Mouse (Mus musculus): ENCODE results near the gene Maml3.

GRCm38 (mm10) chr3:51875629-51876028 lies 229.2 kb downstream of the Maml3 start:
- TF ChIP-seq CTCF (IDR thresholded peaks at IDR 0.05; ENCODE audit: insufficient read depth, low read depth, low read length), result no peak
- no peak for TF ChIP-seq POLR2A (IDR thresholded peaks at IDR 0.05; ENCODE audit: insufficient read depth, low read depth, low read length)

All from olfactory bulb, adult 2 months (tissue).